Mouse (Mus musculus) ES-E14 (cell line): ENCODE measurements around the gene Ehmt2.
"Not testable (repeated sequence)": the region's sequence is repeated elsewhere in the genome, so short reads cannot be mapped to it uniquely, and the experiment has no call there.

ENCODE experiments used
- HCFC1 ChIP-seq: IDR thresholded peaks from 2 replicates; pipeline ENCODE4 v1.6.1; 2012; ENCODE audit warnings: low read length, inconsistent platforms, borderline replicate concordance; ENCODE audit not compliant: insufficient read depth
- ZC3H11A ChIP-seq: IDR thresholded peaks from 2 replicates; pipeline ENCODE4 v1.6.1; 2012; ENCODE audit warnings: low read depth, mild to moderate bottlenecking, inconsistent platforms, low read length, borderline replicate concordance
- ZNF384 ChIP-seq: IDR thresholded peaks from 2 replicates; pipeline ENCODE4 v1.6.1; 2012; ENCODE audit warnings: low read depth, low read length, inconsistent platforms

GRCm38 (mm10) chr17:34959130-34959778, 61.0 kb downstream of the Ehmt2 start, which contains the start of gene Hspa1b:
- not testable (repeated sequence) for TF ChIP-seq ZC3H11A, ZNF384, HCFC1
